Mouse (Mus musculus) liver, embryonic 14.5 days (tissue): ENCODE data around the gene Tex46.

ENCODE experiments used
- CTCF ChIP-seq: IDR thresholded peaks from 2 replicates; pipeline ENCODE4 v1.5.1; 2016; ENCODE audit warnings: antibody characterized with exemption, low read depth, control low read depth
- EP300 ChIP-seq: IDR thresholded peaks from 2 replicates; pipeline ENCODE4 v1.6.1; 2016; ENCODE audit warnings: antibody characterized with exemption, low read depth

- TF ChIP-seq CTCF (no peak), EP300 (no peak)
Measured at GRCm38 (mm10) chr4:136595221-136595620, 15.0 kb upstream of the Tex46 start.
